Mouse (Mus musculus): ENCODE results near the gene Tspan6.

- no peak for TF ChIP-seq CTCF (IDR thresholded peaks at IDR 0.05; ENCODE audit: low read depth)
- no peak for TF ChIP-seq EP300 (IDR thresholded peaks at IDR 0.05; ENCODE audit: low read depth)
Measured at GRCm38 (mm10) chrX:133908261-133908660, 10.0 kb upstream of the Tspan6 start, which contains the start of gene Srpx2.
